14 mouse cellular contexts compared by ENCODE assay signal in genomic region chr9:70248046-70248445, GRCm38 (mm10). TPM values are rescaled to one million over a fixed set of nuclear protein-coding genes. Genes with fewer than 3 reads are reported as not detected.
"Had no signal": no experiment of that assay in that cellular context is flagged by ENCODE, and none has a peak within 500 bp of the region (broad histone marks: within the 10 kb centered on the region; RNA-seq: fewer than 3 reads in every experiment).

No protein-coding gene starts in this region.

- H3K4me3 ChIP-seq: limb, embryonic 12.5 days; limb, embryonic 15.5 days; liver, embryonic 12.5 days; liver, embryonic 15.5 days had no signal

- ATAC-seq: liver, embryonic 12.5 days had no signal

- H3K27ac ChIP-seq: limb, embryonic 12.5 days; limb, embryonic 15.5 days; liver, embryonic 12.5 days; liver, embryonic 15.5 days had no signal

- H3K4me1 ChIP-seq: liver, embryonic 15.5 days had no signal

- H3K9ac ChIP-seq: limb, embryonic 12.5 days; limb, embryonic 15.5 days; liver, embryonic 12.5 days; liver, embryonic 15.5 days had no signal

- H3K36me3 ChIP-seq: limb, embryonic 12.5 days; limb, embryonic 15.5 days; liver, embryonic 12.5 days; liver, embryonic 15.5 days had no signal

- H3K27me3 ChIP-seq: limb, embryonic 12.5 days; limb, embryonic 15.5 days; liver, embryonic 12.5 days; liver, embryonic 15.5 days had no signal

- H3K9me3 ChIP-seq: limb, embryonic 12.5 days; limb, embryonic 15.5 days; liver, embryonic 12.5 days; liver, embryonic 15.5 days had no signal

- H3K4me2 ChIP-seq: limb, embryonic 12.5 days; limb, embryonic 15.5 days; liver, embryonic 12.5 days; liver, embryonic 15.5 days; midbrain, embryonic 11.5 days had no signal

- DNase-seq: kidney, postnatal 14 days; kidney, postnatal 4 days; left cerebral cortex, postnatal 4 days; lung, adult 2 months; lung, postnatal 14 days; lung, postnatal 4 days; midbrain, embryonic 14.5 days; thymus, postnatal 25 days had no signal

RNA-seq across cellular contexts. Expression of gene Myo1e, which starts 40.9 kb away (rescaled TPM):
- total RNA-seq: megakaryocyte progenitor cell, adult 5-6 weeks had no signal
